Comparison of ENCODE assay signal across 8 mouse cellular contexts in genomic region chr1:79761106-79761916, GRCm38 (mm10). TPM values are rescaled to one million over a fixed set of nuclear protein-coding genes. Genes with fewer than 3 reads are reported as not detected.
DNase-seq lines count a peak whose midpoint lies in the region; ATAC-seq and TF ChIP-seq lines count a peak whose summit lies in the region.

No protein-coding gene starts in this region.

- peak overlapping the region; percentile 83 to 99 for H3K4me3 ChIP-seq in ES-E14 (ENCODE audit: insufficient read depth in 1 of 2, low read depth in 1 of 2, low read length in 2 of 2, poor library complexity in 1 of 2, severe bottlenecking in 1 of 2)
- H3K4me3 ChIP-seq in forebrain, embryonic 15.5 days: peak overlapping the region; percentile 66
- H3K4me3 ChIP-seq in lung, adult 2 months (replicated peaks; ENCODE audit: extremely low read depth, low read depth, low read length): peak overlapping the region; percentile 99

- WGBS in forebrain, embryonic 15.5 days: under 1% methylated on average over 65 of the region's 65 CpGs
- under 1% methylated on average over 65 of the region's 65 CpGs for WGBS in lung, adult 2 months

- H3K27me3 ChIP-seq in forebrain, embryonic 15.5 days: no peaks in the 10 kb centered on the region

- DNase-seq in ES-E14 (ENCODE audit: low read depth, low spot score): peak; percentile 52
- peak; percentile 75 for DNase-seq in cerebellum, adult 11 months
- peak; percentile 68 for DNase-seq in heart, postnatal 25 days (ENCODE audit: low spot score)
- DNase-seq in layer of hippocampus, adult 18-20 months (ENCODE audit: low spot score in 2 of 2): peak; percentile 77 to 85
- peak; percentile 79 for DNase-seq in lung, adult 2 months
- peak; percentile 82 for DNase-seq in testis, postnatal 14 days (ENCODE audit: low spot score)

- intact Hi-C loops in heart, postnatal 25 days (cut with DNase I): loop anchor here (5.0 kb wide), 1 partner anchor 1104 kb away; the partner anchor contains the start of genes Acsl3 and Utp14b

- TF ChIP-seq CTCF in lung, adult 2 months (IDR thresholded peaks at IDR 0.05; ENCODE audit: insufficient read depth, low read length): no peak

- peak overlapping the region; percentile 48; the same call in 1 of the 2 replicates for H3K27ac ChIP-seq in ES-E14 (ENCODE audit: insufficient read depth, low read depth, low read length, poor library complexity, severe bottlenecking)
- peak overlapping the region; percentile 41; the same call in 1 of the 2 replicates for H3K27ac ChIP-seq in forebrain, embryonic 15.5 days (replicated peaks)

- H3K4me1 ChIP-seq in ES-E14 (ENCODE audit: control insufficient read depth in 2 of 2, insufficient read depth in 2 of 2, low read length in 2 of 2, poor library complexity in 1 of 2): peaks cover 0 to 3% of the 10 kb centered on the region in 2 experiments; a peak in 1 of 4 replicates
- peaks cover 22% of the 10 kb centered on the region for H3K4me1 ChIP-seq in forebrain, embryonic 15.5 days
- peaks cover 17% of the 10 kb centered on the region for H3K4me1 ChIP-seq in lung, adult 2 months (ENCODE audit: control insufficient read depth, insufficient read depth, low read length)

- in situ Hi-C loops in ES-E14 (cut with MboI; ENCODE audit: low sequenced_read_pairs in 2 of 2, unreplicated experiment in 2 of 2): no loop called here

- peak overlapping the region; percentile 97 for H3K9ac ChIP-seq in ES-E14 (ENCODE audit: insufficient read depth, low read depth, low read length, poor library complexity, severe bottlenecking)
- peak overlapping the region; percentile 86 for H3K9ac ChIP-seq in forebrain, embryonic 15.5 days (replicated peaks)

- peak; percentile 54; the same call in 1 of the 2 replicates for TF ChIP-seq POLR2A in lung, adult 2 months (IDR thresholded peaks at IDR 0.05; ENCODE audit: borderline replicate concordance, extremely low read depth, low read depth, low read length)

- H3K9me3 ChIP-seq in ES-E14 (ENCODE audit: control insufficient read depth, insufficient read depth, low read depth, low read length): no peaks in the 10 kb centered on the region
- no peaks in the 10 kb centered on the region for H3K9me3 ChIP-seq in forebrain, embryonic 15.5 days

- H3K4me2 ChIP-seq in forebrain, embryonic 15.5 days (replicated peaks): peak overlapping the region; percentile 72

- H3K36me3 ChIP-seq in ES-E14 (ENCODE audit: control insufficient read depth, insufficient read depth, low read length, poor library complexity, severe bottlenecking): no peaks in the 10 kb centered on the region
- H3K36me3 ChIP-seq in forebrain, embryonic 15.5 days: no peaks in the 10 kb centered on the region

- peak; percentile 97 for ATAC-seq in forebrain, embryonic 15.5 days (replicated peaks)
- peak; percentile 82 for ATAC-seq in neutrophil, adult 5-6 weeks (ENCODE audit: extremely low read depth, insufficient number of reproducible peaks, low FRiP score, poor library complexity, severe bottlenecking)

TF ChIP-seq in ES-E14, 5 proteins besides CTCF, POLR2A, EP300 and RAD21:
- TF ChIP-seq MAFK (IDR thresholded peaks at IDR 0.05; ENCODE audit: insufficient read depth, low read depth, low read length) (no peak), CHD2 (IDR thresholded peaks at IDR 0.05; ENCODE audit: low read depth, low read length) (0 out of 2 replicates have a peak, but pooled peaks have one; percentile 32), ZNF384 (IDR thresholded peaks at IDR 0.05; ENCODE audit: low read depth, low read length) (no peak), HCFC1 (IDR thresholded peaks at IDR 0.05; ENCODE audit: borderline replicate concordance, insufficient read depth, low read length) (0 out of 2 replicates have a peak, but pooled peaks have one; percentile 44), ZC3H11A (IDR thresholded peaks at IDR 0.05; ENCODE audit: borderline replicate concordance, low read depth, low read length) (no peak)

RNA-seq across cellular contexts. Expression of gene Mrpl44, which starts 14.5 kb away (rescaled TPM):
- total RNA-seq in ES-E14 (2012; rRNA removed): 30.6 and 43.1 TPM in 2 replicates
- polyA plus RNA-seq in forebrain, embryonic 15.5 days (2015; fragmentation: Nextera tagmentation; extraction: Ambion mirVana): 45.8 and 47.4 TPM in 2 replicates
- total RNA-seq in heart, postnatal 25 days (2021): 10 to 100 TPM; 69.9 to 70.4 TPM
- total RNA-seq in layer of hippocampus, adult 18-20 months (2021): 10 to 100 TPM; 30.4 to 30.5 TPM
- 6.2 and 9.4 TPM in 2 replicates for polyA plus RNA-seq in lung, adult 2 months (2012; rRNA removed)
- total RNA-seq in neutrophil, adult 5-6 weeks (2017): 14.5 and 15.8 TPM in 2 replicates

RNA-seq across cellular contexts. Expression of gene Wdfy1, which starts 14.6 kb away (rescaled TPM):
- total RNA-seq in ES-E14 (2012; rRNA removed): 31.4 and 41.2 TPM in 2 replicates
- polyA plus RNA-seq in forebrain, embryonic 15.5 days (2015; fragmentation: Nextera tagmentation; extraction: Ambion mirVana): 79.6 and 87.1 TPM in 2 replicates
- total RNA-seq in heart, postnatal 25 days (2021): 10 to 100 TPM; 16.0 to 18.0 TPM
- 10 to 100 TPM; 35.9 to 39.6 TPM for total RNA-seq in layer of hippocampus, adult 18-20 months (2021)
- polyA plus RNA-seq in lung, adult 2 months (2012; rRNA removed): 42.4 and 58.7 TPM in 2 replicates
- total RNA-seq in neutrophil, adult 5-6 weeks (2017): 46.8 and 57.8 TPM in 2 replicates

Comparison
In these comparisons a context has a peak if more than half of its experiments do, and no peak if none do; other contexts are left out.
1. Peak in every context shown above with its lines: DNase-seq, ATAC-seq, H3K4me3 ChIP-seq and H3K27ac ChIP-seq.